Mouse (Mus musculus) limb, embryonic 14.5 days (tissue): ENCODE measurements at regions not wholly inside any gene's neighbourhood (a gene's known extent, or its start where the extent isn't known, plus 50 kb on each side); places are given as distances from the start of the nearest gene placed in this dataset.
A peak's percentile ranks its signal among the peaks of the same experiment; 100 is the strongest.

ENCODE experiments used
- ATAC-seq: fragments of 200-750 bp; cut with Nextera tagmentation; 2 replicates; pipeline ENCODE4 v1.8.0; 2017; ENCODE audit warnings: low read depth, moderate number of reproducible peaks, moderate TSS enrichment; ENCODE audit not compliant: low FRiP score
- DNase-seq: peaks from one replicate; pipeline ENCODE4 v3.0.0-alpha.2; 2015; ENCODE audit warnings: low spot score
- H3K27ac ChIP-seq: fragments of 300-500 bp; sonication (generic); replicated peaks from 2 replicates; pipeline ENCODE4 v1.5.1; 2014; ENCODE audit warnings: low read depth, mild to moderate bottlenecking, low read length, moderate library complexity, mixed read lengths
- H3K27me3 ChIP-seq: fragments of 300-500 bp; sonication (generic); 2 replicates; pipeline ENCODE4 v1.6.1; 2014; ENCODE audit warnings: low read length, mixed read lengths; ENCODE audit not compliant: control insufficient read depth, insufficient read depth
- H3K36me3 ChIP-seq: fragments of 300-500 bp; sonication (generic); 2 replicates; pipeline ENCODE4 v1.6.1; 2014; ENCODE audit warnings: mild to moderate bottlenecking, low read length, moderate library complexity, mixed read lengths; ENCODE audit not compliant: control insufficient read depth, insufficient read depth
- H3K4me1 ChIP-seq: fragments of 300-500 bp; sonication (generic); 2 replicates; pipeline ENCODE4 v1.6.1; 2014; ENCODE audit warnings: antibody characterized with exemption, low read length, mixed read lengths; ENCODE audit not compliant: control insufficient read depth, insufficient read depth
- H3K4me2 ChIP-seq: fragments of 300-500 bp; sonication (generic); replicated peaks from 2 replicates; pipeline ENCODE4 v1.6.1; 2014; ENCODE audit warnings: low read depth, mild to moderate bottlenecking, low read length, moderate library complexity; ENCODE audit not compliant: severe bottlenecking
- H3K4me3 ChIP-seq: fragments of 300-500 bp; sonication (generic); replicated peaks from 2 replicates; pipeline ENCODE4 v1.5.1; 2014; ENCODE audit warnings: low read length
- H3K9ac ChIP-seq: fragments of 300-500 bp; sonication (generic); 2 replicates; pipeline ENCODE4 v1.6.1; 2014; ENCODE audit warnings: mild to moderate bottlenecking, low read depth, low read length, moderate library complexity; ENCODE audit not compliant: severe bottlenecking
- H3K9me3 ChIP-seq: fragments of 300-500 bp; sonication (generic); 2 replicates; pipeline ENCODE4 v1.6.1; 2016; ENCODE audit warnings: low read length; ENCODE audit not compliant: control insufficient read depth
- POLR2A ChIP-seq: fragments of 200-500 bp; IDR thresholded peaks from 2 replicates; pipeline ENCODE4 v1.8.0; 2012; ENCODE audit warnings: inconsistent platforms, mild to moderate bottlenecking, moderate library complexity, borderline replicate concordance; ENCODE audit not compliant: insufficient read depth, insufficient read length; ENCODE audit errors: extremely low read depth
- WGBS: fragments of 180-500 bp; shearing (Covaris S2); extraction: QIAGEN DNeasy Blood & Tissue Kit; methylation state at CpG from one replicate; pipeline ENCODE4 v1.1.7; 2014; 5-methylcytosine and 5-hydroxymethylcytosine counted together

DNA sequence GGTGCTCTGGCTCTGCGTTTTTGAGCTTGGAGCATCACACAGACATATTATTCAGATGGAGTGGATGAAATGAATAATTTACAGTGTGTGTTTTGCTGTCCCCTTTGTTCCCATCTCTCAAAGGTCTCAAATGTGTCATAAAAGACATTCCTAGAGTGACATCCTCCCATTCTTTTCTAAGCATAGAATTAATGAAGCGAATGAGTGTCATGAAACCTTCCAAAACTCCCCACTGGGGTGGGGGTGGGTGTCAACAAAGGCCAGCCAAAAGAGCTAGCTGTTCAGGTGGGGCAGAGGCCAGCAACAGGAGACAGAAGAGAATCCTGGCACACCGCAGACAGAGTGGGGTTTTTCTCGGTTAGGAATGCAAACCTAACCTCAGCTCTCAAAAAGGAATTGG, 104.1 kb downstream of the Akap11 start:
- H3K27ac ChIP-seq: no peak overlapping the region
- H3K4me3 ChIP-seq: no peak overlapping the region
- no peaks in the 10 kb centered on the region for H3K36me3 ChIP-seq
- no peak for ATAC-seq
- DNase-seq: no peak
- 54% methylated on average over 4 of the region's 4 CpGs for WGBS
- no peaks in the 10 kb centered on the region for H3K9me3 ChIP-seq
- TF ChIP-seq POLR2A: no peak
- no peak overlapping the region for H3K4me2 ChIP-seq
- H3K4me1 ChIP-seq: no peaks in the 10 kb centered on the region; the same call in 1 of the 2 replicates
- no peaks in the 10 kb centered on the region for H3K27me3 ChIP-seq
- no peak overlapping the region for H3K9ac ChIP-seq

GRCm38 (mm10) chr14:78431931-78432330, 104.7 kb downstream of the Akap11 start:
- no peaks in the 10 kb centered on the region for H3K9me3 ChIP-seq
- H3K4me3 ChIP-seq: no peak overlapping the region
- H3K36me3 ChIP-seq: no peaks in the 10 kb centered on the region
- no peaks in the 10 kb centered on the region for H3K4me1 ChIP-seq
- WGBS: 64% methylated on average over 5 of the region's 5 CpGs
- H3K27me3 ChIP-seq: no peaks in the 10 kb centered on the region
- H3K4me2 ChIP-seq: no peak overlapping the region
- no peak overlapping the region for H3K9ac ChIP-seq
- no peak for TF ChIP-seq POLR2A
- H3K27ac ChIP-seq: no peak overlapping the region
- no peak for DNase-seq
- no peak for ATAC-seq

DNA sequence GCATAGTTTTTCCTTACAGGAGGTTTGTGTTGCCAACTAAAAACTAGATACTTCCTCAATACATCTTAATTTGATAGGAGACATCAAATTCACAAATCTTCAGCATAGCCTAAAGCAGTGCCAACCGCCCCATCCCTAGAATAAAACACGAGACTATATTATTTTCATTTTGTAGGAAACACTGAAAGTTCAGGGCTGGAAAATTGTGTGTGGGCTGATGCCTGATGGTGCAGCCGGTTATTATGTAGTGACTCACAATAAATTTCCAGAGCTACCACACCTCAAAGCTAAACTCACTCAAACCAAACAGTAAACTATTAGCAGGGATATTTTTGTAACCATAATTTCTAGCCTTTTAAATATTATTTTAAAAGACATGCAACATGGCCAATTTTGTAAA, 105.2 kb downstream of the Akap11 start:
- Histone ChIP-seq H3K27me3 (no peaks in the 10 kb centered on the region), H3K9me3 (no peaks in the 10 kb centered on the region), H3K4me2 (no peak overlapping the region), H3K4me3 (no peak overlapping the region), H3K27ac (no peak overlapping the region), H3K4me1 (no peaks in the 10 kb centered on the region), H3K9ac (no peak overlapping the region), H3K36me3 (no peaks in the 10 kb centered on the region)
- ATAC-seq (no peak), DNase-seq (no peak)
- WGBS: 86% methylated on average over 3 of the region's 3 CpGs
- TF ChIP-seq POLR2A: no peak

- TF ChIP-seq POLR2A: no peak
- peak; percentile 12 for DNase-seq
- no peak for ATAC-seq
Measured at GRCm38 (mm10) chr14:78428233-78429019, 108.2 kb downstream of the Akap11 start.

DNA sequence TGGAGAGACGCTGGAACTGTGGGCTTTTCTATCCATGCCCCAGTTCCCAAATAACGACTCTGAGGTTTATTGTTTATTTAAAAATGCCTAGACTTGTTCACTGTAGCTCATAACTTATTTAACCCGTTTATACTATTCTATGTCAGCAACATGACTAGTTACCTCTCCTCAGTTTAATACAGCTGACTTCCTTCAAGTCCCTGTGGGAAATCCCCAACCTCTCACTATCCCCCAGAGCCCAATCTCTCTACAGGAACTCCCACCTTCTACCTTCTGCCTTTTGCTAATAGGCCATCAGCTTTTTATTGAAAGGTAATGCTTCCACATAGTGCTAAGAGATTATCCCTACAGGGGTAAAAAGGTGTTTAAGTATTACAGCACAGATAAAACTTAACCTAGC, 109.5 kb downstream of the Akap11 start:
- 54% methylated on average over 3 of the region's 3 CpGs for WGBS
- H3K36me3 ChIP-seq: no peaks in the 10 kb centered on the region
- no peaks in the 10 kb centered on the region for H3K4me1 ChIP-seq
- H3K4me3 ChIP-seq: no peak overlapping the region
- ATAC-seq (no peak), DNase-seq (no peak)
- H3K9ac ChIP-seq: no peak overlapping the region
- no peaks in the 10 kb centered on the region for H3K27me3 ChIP-seq
- no peaks in the 10 kb centered on the region for H3K9me3 ChIP-seq
- H3K27ac ChIP-seq: no peak overlapping the region
- H3K4me2 ChIP-seq: no peak overlapping the region
- TF ChIP-seq POLR2A: no peak

More at GRCm38 (mm10) chr14:78428233-78429019, 108.2 kb downstream of the Akap11 start:
- Histone ChIP-seq H3K4me2 (no peak overlapping the region), H3K9ac (no peak overlapping the region), H3K27me3 (no peaks in the 10 kb centered on the region), H3K4me1 (no peaks in the 10 kb centered on the region), H3K36me3 (no peaks in the 10 kb centered on the region), H3K4me3 (no peak overlapping the region), H3K27ac (no peak overlapping the region), H3K9me3 (no peaks in the 10 kb centered on the region)
- 75% methylated on average over 10 of the region's 10 CpGs for whole genome bisulfite sequencing
